Mouse (Mus musculus) olfactory bulb, adult 2 months (tissue): ENCODE measurements around the gene Grm8. TPM values are rescaled to one million over a fixed set of nuclear protein-coding genes. Genes with fewer than 3 reads are reported as not detected.

Source experiments
- H3K27ac ChIP-seq: fragments of 200-500 bp; 2 replicates; pipeline ENCODE4 v1.5.1; 2012; ENCODE audit warnings: low read depth, low read length; ENCODE audit not compliant: insufficient read depth
- H3K4me1 ChIP-seq: fragments of 200-500 bp; 2 replicates; pipeline ENCODE4 v1.6.1; 2012; ENCODE audit warnings: low read length; ENCODE audit not compliant: control insufficient read depth, insufficient read depth
- H3K4me3 ChIP-seq: fragments of 200-500 bp; 2 replicates; pipeline ENCODE4 v1.5.1; 2012; ENCODE audit warnings: mild to moderate bottlenecking, low read depth, low read length, moderate library complexity; ENCODE audit not compliant: insufficient read depth
- CTCF ChIP-seq: fragments of 200-500 bp; IDR thresholded peaks from 2 replicates; pipeline ENCODE4 v1.5.1; 2012; ENCODE audit warnings: low read depth, mild to moderate bottlenecking, low read length, moderate library complexity; ENCODE audit not compliant: insufficient read depth
- POLR2A ChIP-seq: fragments of 200-500 bp; IDR thresholded peaks from 2 replicates; pipeline ENCODE4 v1.6.1; 2012; ENCODE audit warnings: mild to moderate bottlenecking, low read depth, low read length, moderate library complexity; ENCODE audit not compliant: insufficient read depth
- WGBS: fragments of 180-500 bp; shearing (Covaris S2); methylation state at CpG from one replicate; pipeline ENCODE4 v1.1.7; 2018; 5-methylcytosine and 5-hydroxymethylcytosine counted together
- polyA plus RNA-seq: library from polyadenylated mRNA; stranded (reverse); fragments of >200 nt; gene quantifications from 2 replicates; pipeline ENCODE4 v1.2.4, GENCODE M21; 2012; ENCODE audit warnings: low replicate concordance; ENCODE audit not compliant: missing spikeins, insufficient read depth, insufficient read length

Gene Grm8
- polyA plus RNA-seq, 1 experiment, result not detected

GRCm38 (mm10) chr6:27812789-27813188 lies 322.2 kb downstream of the Grm8 start:
- Histone ChIP-seq H3K4me3 (no peak overlapping the region), H3K27ac (no peak overlapping the region), H3K4me1 (peaks cover 3% of the 10 kb centered on the region)
- no peak for TF ChIP-seq CTCF
- no peak for TF ChIP-seq POLR2A
- 65% methylated on average over 5 of the region's 5 CpGs for WGBS

GRCm38 (mm10) chr6:27809996-27810395 lies 325.0 kb downstream of the Grm8 start:
- TF ChIP-seq POLR2A (no peak), CTCF (no peak)
- WGBS, result 42% methylated on average over 6 of the region's 6 CpGs
- Histone ChIP-seq H3K4me3 (no peak overlapping the region), H3K27ac (no peak overlapping the region), H3K4me1 (peaks cover 3% of the 10 kb centered on the region)

GRCm38 (mm10) chr6:27806741-27807140 lies 328.2 kb downstream of the Grm8 start:
- peaks cover 3% of the 10 kb centered on the region for H3K4me1 ChIP-seq
- TF ChIP-seq CTCF (no peak), POLR2A (no peak)
- no peak overlapping the region for H3K4me3 ChIP-seq
- no peak overlapping the region for H3K27ac ChIP-seq

GRCm38 (mm10) chr6:27800881-27801572 lies 334.0 kb downstream of the Grm8 start:
- no peak for TF ChIP-seq POLR2A
- TF ChIP-seq CTCF, result no peak
- 66% methylated on average over 6 of the region's 6 CpGs for WGBS
- Histone ChIP-seq H3K4me3 (no peak overlapping the region), H3K27ac (no peak overlapping the region), H3K4me1 (no peaks in the 10 kb centered on the region)

GRCm38 (mm10) chr6:27798735-27799134 lies 336.2 kb downstream of the Grm8 start:
- no peak overlapping the region for H3K4me3 ChIP-seq
- TF ChIP-seq CTCF (no peak), POLR2A (no peak)
- H3K27ac ChIP-seq, result no peak overlapping the region
- 91% methylated on average over 3 of the region's 3 CpGs for WGBS
- no peaks in the 10 kb centered on the region for H3K4me1 ChIP-seq

GRCm38 (mm10) chr6:27789566-27789965 lies 345.4 kb downstream of the Grm8 start:
- no peak for TF ChIP-seq POLR2A
- TF ChIP-seq CTCF, result no peak
- Histone ChIP-seq H3K4me1 (no peaks in the 10 kb centered on the region), H3K27ac (no peak overlapping the region), H3K4me3 (no peak overlapping the region)
- 31% methylated on average over 3 of the region's 3 CpGs for WGBS

GRCm38 (mm10) chr6:27789151-27789550 lies 345.8 kb downstream of the Grm8 start:
- no peak for TF ChIP-seq CTCF
- no peak for TF ChIP-seq POLR2A
- Histone ChIP-seq H3K4me3 (no peak overlapping the region), H3K27ac (no peak overlapping the region), H3K4me1 (no peaks in the 10 kb centered on the region)
- 35% methylated on average over 4 of the region's 4 CpGs for WGBS

GRCm38 (mm10) chr6:27782251-27782650 lies 352.7 kb downstream of the Grm8 start:
- Histone ChIP-seq H3K27ac (no peak overlapping the region), H3K4me1 (no peaks in the 10 kb centered on the region)
- WGBS, result 63% methylated on average over 1 of the region's 1 CpGs

GRCm38 (mm10) chr6:27781371-27781770 lies 353.6 kb downstream of the Grm8 start:
- Histone ChIP-seq H3K4me1 (no peaks in the 10 kb centered on the region), H3K27ac (no peak overlapping the region), H3K4me3 (no peak overlapping the region)
- WGBS, result 72% methylated on average over 3 of the region's 3 CpGs
- TF ChIP-seq POLR2A (no peak), CTCF (no peak)

More at GRCm38 (mm10) chr6:27782251-27782650, 352.7 kb downstream of the Grm8 start:
- TF ChIP-seq POLR2A, result no peak
- no peak for TF ChIP-seq CTCF
- H3K4me3 ChIP-seq, result no peak overlapping the region

- 93% methylated on average over 4 of the region's 4 CpGs for WGBS
- no peak overlapping the region for H3K27ac ChIP-seq
- no peaks in the 10 kb centered on the region for H3K4me1 ChIP-seq
- no peak overlapping the region for H3K4me3 ChIP-seq
- TF ChIP-seq POLR2A (no peak), CTCF (no peak)
Measured at GRCm38 (mm10) chr6:27775646-27776271, 359.2 kb downstream of the Grm8 start.
